Mouse (Mus musculus) A20 (cell line): ENCODE measurements at regions not wholly inside any gene's neighbourhood (a gene's known extent, or its start where the extent isn't known, plus 50 kb on each side); places are given as distances from the start of the nearest gene placed in this dataset.

Experiments
- DNase-seq: peaks from one replicate; pipeline ENCODE4 v3.0.0-alpha.2; 2011; ENCODE audit warnings: low read depth, low spot score

DNA sequence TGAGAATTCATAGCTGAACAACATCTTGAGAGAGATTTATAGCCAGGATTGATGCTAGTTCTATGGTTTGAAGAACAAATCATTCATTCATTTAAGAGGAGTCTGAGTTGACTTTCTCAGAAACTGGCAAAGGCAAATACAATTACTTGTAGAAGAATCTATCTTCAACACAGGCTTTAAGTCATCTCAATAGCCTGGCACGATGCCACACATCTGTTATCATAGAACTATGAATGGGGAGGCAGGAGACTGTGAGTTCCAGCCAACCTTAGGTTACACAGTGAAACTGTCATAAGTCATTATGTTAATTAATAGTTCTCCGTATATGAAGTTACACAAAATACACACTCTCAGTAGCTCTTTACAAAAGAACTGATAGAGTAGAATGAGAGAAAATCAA is 231.9 kb upstream of the Impg1 start:
- DNase-seq, result no peak

DNA sequence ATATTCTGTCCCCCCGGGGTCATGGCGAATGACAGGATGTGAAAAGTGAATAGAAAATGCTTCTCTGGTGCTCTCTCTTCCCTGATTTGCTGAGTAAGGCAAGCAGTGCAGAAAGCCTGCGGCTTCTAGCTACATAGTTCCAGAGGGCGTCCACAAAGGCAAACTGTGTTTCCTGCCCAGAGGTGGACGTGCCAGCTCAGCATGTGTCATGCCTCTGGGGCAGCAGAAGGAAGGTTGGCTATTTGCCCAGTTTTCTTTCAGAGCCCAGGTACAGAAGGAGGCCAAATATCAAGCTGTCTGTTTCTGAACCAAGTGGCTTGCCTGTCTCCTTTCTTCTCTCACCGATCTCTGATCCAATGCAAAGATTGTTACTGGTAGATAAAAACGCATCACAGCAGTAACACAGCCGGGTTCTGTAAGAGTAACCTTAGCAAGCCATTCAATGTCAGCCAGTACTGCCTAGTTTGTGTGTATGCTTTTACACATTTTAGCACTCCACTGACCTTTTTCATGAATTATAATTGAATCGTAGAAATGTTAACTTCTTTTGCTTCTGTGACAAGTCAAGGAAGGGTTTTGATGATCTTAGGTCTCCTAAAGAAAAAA is 223.3 kb upstream of the Impg1 start:
- DNase-seq, result no peak

DNA sequence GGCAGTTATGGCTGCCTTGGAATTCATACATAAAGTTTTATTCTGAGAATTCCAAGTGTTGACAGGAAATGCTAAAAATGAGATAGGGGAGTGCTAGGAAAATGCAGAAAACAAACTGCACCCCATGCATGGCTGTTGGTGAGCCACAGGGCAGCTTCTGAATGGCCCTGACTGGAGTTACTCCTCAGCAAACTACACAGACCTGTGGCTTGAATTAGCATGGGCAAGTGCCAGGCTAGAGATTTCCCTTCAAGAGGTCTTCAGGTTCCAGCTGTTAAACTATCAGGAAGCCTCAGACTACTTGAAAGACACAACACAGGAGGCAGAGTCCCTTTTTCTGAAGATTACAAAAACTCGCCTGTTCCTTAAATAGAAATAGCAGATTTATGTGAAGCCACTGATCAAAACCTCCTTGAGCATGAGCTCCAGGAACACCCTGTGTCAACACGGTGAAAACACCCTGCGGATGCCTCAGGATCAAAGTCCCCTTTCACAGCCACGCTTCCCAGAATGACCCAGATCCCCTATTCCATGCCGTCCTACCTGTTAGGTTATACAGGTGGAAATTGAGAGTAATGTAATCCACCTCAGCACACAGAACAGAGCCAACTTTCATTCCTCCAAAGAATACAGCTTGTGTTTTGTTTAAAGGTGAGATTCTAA is 217.9 kb upstream of the Impg1 start:
- no peak for DNase-seq

DNA sequence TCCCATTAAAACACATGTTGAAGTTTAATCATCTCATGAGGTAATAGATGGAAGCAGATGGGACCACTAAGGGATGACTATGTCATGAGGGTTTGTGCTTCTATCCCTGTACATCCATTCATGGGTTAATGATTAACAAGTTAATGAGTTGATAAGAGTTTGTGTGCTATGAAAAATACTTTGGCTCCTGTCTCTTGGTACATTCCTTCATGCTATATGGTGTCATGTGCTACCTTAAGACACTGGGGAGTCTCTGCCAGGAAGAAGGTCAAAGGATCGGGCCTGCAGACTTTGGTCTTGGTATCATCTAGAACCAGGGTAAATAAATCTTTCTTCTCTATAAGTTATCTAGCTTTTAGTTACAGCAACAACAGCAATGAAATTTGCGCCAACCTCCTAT is 216.4 kb upstream of the Impg1 start:
- DNase-seq, result no peak

DNA sequence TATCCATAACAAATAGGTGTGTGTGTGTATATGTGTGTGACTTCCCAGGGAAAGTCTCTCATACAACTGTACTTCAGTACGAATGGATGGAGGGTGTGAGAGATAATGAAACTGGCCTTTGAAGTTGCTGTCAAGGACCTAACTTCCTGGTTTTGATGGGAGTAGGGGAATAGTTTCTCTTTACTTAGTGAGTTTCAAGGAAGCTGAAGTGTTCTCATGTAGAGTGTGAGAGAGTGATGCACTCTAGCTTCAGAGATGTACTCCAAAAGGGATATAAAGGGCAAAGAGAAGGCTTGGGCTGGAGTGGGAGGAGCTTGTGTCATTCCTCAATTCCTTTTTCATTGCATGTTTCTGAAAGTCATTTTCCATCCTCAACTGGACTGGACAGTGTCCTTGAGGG is 206.2 kb upstream of the Impg1 start:
- no peak for DNase-seq

DNA sequence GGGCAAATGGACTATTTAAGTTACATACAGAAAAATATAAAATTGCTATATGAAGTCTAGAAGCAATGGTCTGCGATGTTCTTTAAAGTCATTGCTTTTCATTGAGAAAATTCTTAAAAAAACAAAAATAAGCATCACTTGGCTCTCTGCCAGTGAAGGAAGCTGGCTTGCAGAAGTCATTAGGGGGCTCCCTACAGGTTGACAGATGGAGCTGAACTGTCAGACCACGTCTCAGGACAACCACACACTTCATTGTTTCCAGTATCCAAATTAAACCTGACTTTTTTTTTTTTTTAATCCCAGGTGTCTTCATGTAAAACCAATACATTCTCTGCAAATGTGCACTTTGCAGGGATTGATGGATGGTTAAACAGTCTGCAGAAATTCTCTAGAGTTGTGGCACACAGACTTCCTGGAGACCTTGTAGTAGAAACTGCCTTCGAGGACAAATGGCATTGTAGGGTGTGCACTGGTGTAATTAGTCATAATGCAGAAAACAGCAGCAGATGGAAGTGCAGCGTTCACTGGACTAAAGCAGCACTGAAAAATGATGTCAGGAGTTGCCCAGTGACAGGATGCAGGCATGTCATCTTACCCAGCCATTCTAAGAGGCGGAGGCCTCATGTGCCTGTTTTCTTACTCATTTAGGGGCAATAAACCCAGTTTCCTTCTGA is 203.4 kb upstream of the Impg1 start:
- no peak for DNase-seq

DNA sequence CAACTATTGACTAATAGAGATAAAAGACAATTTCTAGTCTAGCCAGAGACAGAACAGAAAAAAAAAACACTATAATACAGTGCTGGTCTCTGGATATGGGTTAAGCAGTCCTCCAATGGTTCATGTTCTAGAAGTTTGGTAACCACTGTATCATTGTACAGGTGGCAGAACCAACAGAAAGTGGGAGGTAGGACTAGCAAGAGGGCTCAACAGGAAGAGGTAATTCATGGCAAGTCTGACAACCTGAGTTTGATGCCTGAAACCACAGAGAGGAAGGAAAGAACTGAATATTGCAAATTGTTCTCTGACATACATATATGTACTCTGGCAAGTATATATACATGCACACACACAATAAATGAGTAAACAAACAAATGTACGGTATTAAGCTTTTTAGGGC is 193.5 kb upstream of the Impg1 start:
- DNase-seq, result no peak

DNA sequence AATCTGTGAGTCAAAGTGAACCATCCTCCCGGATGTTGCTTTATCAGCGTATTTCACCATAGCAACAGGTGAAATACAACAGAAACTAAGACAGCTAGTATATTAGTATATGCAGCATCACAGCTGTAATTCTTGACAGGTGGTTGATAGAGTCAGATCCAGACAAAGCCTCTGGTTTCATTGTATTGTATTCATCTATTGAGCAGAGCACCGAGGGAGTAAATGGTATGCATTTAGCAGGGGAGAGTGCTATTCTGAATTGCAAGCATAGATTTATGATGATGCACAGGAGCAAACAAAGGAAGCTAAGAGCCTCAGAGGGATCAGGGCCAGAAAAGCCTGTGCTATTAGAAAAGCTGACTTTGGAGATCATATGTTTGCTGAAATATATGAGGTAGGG is 149.8 kb upstream of the Impg1 start:
- DNase-seq, result no peak

DNA sequence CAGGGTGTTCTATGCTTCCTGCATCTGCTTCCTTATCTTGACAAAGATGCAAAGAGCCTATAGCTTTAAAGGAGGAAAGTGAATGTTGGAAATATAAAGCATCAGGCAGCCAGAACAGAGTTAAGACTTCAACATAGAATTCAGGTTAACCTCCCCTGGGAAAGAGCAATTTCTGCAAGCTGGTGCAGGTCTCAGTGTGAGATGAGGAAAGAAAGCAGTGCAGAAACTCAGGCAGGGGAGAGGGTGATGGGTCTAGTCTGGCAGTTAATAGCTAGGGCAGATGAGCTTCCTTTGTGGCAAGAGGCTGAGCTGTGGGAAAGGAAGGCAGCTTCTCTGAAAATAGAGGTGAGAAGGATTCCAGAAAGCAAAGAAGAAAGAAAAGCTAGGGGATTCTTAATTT is 134.7 kb upstream of the Impg1 start:
- DNase-seq, result no peak

DNA sequence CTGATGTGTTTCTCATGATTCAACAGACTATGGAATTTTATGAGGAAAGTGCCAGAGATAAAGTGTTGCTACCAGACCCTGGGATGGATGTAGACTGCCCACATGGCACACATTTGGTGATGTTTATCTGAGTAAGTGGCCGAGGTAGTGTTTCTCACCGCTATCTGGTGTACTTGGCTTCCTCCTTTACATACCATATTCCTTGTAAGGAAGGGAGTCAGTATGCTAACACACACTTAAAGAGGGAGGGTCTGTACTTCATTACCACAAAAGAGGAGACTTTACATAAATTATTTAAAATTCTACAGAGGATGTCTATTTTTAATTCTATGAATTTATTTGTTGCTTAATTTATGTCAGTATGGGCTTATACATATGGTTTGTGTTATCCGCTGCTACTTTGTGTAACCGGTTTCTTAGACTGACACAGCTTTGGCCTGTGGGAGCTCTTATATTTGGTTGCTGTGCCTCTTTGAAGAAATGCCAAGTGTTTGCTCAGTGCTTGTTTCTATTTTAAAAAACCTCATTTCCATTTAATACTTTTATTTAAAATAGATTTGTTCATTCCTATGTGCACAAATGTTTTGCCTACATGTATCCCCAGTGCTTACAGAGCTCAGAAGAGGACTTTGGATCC is 100.2 kb upstream of the Impg1 start:
- no peak for DNase-seq

DNA sequence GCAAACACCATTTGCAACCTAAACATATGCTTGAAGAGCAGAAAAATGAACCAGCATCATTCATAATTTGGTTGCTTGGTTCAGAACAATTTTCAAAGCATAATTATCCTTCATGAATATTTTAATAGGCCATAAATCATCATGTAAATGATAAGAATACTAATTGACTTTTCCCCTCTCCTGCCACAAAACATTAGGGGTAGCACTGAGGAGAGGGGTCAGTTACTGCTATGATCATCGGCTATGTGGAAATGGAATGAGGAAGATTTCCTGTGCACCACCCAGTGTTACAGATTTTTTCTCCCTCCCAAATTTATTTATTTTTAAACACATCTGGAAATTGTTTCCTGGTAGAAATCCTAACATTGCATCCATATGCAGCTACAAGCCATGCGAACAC is 98.4 kb upstream of the Impg1 start:
- DNase-seq, result no peak

DNA sequence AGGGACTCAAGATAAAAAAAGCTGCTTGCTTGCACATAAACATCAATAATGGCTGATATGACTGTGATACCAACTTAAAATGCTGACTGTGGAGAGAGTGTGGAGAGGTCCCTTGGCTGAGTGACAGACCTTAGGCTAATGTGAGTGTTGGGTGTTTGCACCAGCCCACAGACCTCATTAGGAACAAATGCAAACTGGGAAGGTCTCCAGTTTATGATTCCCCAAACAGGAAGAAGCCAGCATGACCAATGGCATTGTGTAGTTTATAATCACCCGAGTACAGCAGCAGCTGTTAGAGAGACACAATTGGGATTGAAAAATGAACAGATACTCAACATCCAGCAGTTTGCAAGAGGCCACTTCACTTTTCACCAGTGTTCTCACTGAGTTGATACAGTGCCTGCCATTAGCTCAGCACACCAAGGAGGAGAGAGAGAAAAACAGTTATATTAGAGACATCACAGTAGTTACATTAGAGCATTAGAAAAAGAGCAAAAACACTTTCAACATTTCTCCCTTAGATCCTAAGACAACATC is 90.3 kb upstream of the Impg1 start:
- DNase-seq, result no peak
